Mouse (Mus musculus): ENCODE measurements around the gene Crybg3. TPM values are rescaled to one million over a fixed set of nuclear protein-coding genes. Genes with fewer than 3 reads are reported as not detected.

Gene Crybg3
- polyA plus RNA-seq, 1 experiment from 2014 or later: 12.7 TPM

DNA sequence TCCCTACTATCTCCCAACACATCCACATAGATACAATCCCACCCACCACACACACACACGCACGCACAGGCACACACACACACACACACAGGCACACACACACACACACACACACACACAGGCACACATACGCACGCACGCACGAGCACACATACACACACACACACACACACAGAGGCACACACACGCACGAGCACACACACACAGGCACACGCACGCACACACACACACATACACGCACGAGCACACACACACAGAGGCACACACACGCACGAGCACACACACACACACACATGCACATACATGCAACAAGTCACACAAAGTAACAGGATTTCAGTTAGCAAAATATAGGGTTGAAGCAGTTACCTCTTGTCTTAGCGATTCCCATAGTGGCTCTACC lies 51.1 kb downstream of the Crybg3 start:
- 0 out of 2 replicates have a peak, but pooled peaks have one; percentile 23 for ATAC-seq (ENCODE audit: low FRiP score, low TSS enrichment)

DNA sequence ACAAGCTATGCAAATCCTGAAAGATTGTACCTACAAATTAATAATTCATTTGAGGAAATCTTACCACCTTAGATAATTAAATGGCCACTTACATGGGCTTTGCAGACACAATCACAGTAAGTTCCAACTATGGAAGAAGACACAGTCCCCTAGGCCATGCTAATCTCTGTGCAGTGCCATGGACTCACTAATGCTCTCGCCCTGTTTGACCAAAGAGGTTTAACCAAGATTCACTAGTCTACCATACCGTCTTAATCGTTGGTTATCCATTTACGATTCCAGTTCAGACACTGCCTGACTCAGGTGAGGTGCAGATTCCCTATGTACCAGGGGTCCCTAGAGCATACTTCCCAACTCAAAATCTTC lies 52.2 kb downstream of the Crybg3 start:
- no peak overlapping the region for H3K4me3 ChIP-seq (ENCODE audit: low read length)
- WGBS: 93% methylated on average over 4 of the region's 4 CpGs
- H3K27me3 ChIP-seq (ENCODE audit: control insufficient read depth, insufficient read depth, low read length): no peaks in the 10 kb centered on the region
- no peak for ATAC-seq (ENCODE audit: low FRiP score, low TSS enrichment)
- H3K4me1 ChIP-seq (ENCODE audit: control insufficient read depth, insufficient read depth, low read length): peaks cover 8% of the 10 kb centered on the region; the same call in 1 of the 2 replicates
- H3K27ac ChIP-seq (ENCODE audit: low read depth, low read length): no peak overlapping the region
- no peaks in the 10 kb centered on the region for H3K36me3 ChIP-seq (ENCODE audit: control insufficient read depth, insufficient read depth, low read length)
- no peak overlapping the region for H3K9ac ChIP-seq (ENCODE audit: low read depth, low read length)
- H3K9me3 ChIP-seq (ENCODE audit: control insufficient read depth, low read length): no peaks in the 10 kb centered on the region
- H3K4me2 ChIP-seq (replicated peaks; ENCODE audit: low read depth, low read length): no peak overlapping the region

More for the DNA sequence above, 51.1 kb downstream of the Crybg3 start:
- H3K9me3 ChIP-seq (ENCODE audit: control insufficient read depth, low read length): no peaks in the 10 kb centered on the region
- no peak overlapping the region for H3K4me2 ChIP-seq (replicated peaks; ENCODE audit: low read depth, low read length)
- H3K27me3 ChIP-seq (ENCODE audit: control insufficient read depth, insufficient read depth, low read length): no peaks in the 10 kb centered on the region
- no peaks in the 10 kb centered on the region for H3K36me3 ChIP-seq (ENCODE audit: control insufficient read depth, insufficient read depth, low read length)
- H3K4me3 ChIP-seq (ENCODE audit: low read length): no peak overlapping the region
- no peak overlapping the region for H3K27ac ChIP-seq (ENCODE audit: low read depth, low read length)
- H3K4me1 ChIP-seq (ENCODE audit: control insufficient read depth, insufficient read depth, low read length): peaks cover 8% of the 10 kb centered on the region; the same call in 1 of the 2 replicates
- WGBS: 91% methylated on average over 15 of the region's 15 CpGs
- H3K9ac ChIP-seq (ENCODE audit: low read depth, low read length): no peak overlapping the region

DNA sequence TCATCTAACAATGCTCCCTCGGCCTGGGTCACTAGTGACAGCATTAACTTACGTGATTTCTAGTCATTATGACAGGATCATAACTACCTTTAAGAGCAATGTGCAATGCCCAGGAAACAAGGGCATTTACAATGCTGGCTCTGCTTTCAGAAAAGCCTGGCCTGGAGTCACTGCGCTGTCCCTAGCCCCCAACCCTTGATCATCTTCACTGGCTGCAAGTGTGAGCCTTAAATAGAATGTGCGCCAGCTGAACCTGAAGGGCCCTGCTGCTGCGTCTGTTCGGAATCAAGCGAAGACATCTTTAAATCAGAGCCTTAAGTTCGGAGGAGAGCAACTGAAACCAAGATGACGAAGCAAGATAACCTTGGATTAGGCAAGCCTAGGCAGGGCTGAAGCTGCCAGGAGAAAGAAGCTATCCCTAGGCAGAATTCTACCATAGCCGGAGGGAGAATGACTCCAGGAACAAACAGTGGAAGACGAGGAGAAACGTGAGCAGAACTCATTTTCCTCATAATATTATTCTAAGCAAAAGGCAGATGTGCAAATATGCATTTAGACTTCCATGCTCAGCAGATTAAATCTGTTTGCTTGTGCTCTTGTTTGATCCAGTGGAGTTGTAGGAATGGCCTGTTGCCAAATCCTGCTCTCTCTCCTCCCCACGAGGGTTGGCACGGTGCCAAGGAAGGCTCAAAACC lies 52.7 kb downstream of the Crybg3 start:
- Histone ChIP-seq H3K36me3 (ENCODE audit: control insufficient read depth, insufficient read depth, low read length) (no peaks in the 10 kb centered on the region), H3K9ac (ENCODE audit: low read depth, low read length) (no peak overlapping the region), H3K9me3 (ENCODE audit: control insufficient read depth, low read length) (no peaks in the 10 kb centered on the region), H3K4me3 (ENCODE audit: low read length) (no peak overlapping the region), H3K4me2 (replicated peaks; ENCODE audit: low read depth, low read length) (no peak overlapping the region), H3K27ac (ENCODE audit: low read depth, low read length) (no peak overlapping the region), H3K27me3 (ENCODE audit: control insufficient read depth, insufficient read depth, low read length) (no peaks in the 10 kb centered on the region), H3K4me1 (ENCODE audit: control insufficient read depth, insufficient read depth, low read length) (peaks cover 8% of the 10 kb centered on the region; the same call in 1 of the 2 replicates)
- no peak for ATAC-seq (ENCODE audit: low FRiP score, low TSS enrichment)
- WGBS: 67% methylated on average over 14 of the region's 14 CpGs

DNA sequence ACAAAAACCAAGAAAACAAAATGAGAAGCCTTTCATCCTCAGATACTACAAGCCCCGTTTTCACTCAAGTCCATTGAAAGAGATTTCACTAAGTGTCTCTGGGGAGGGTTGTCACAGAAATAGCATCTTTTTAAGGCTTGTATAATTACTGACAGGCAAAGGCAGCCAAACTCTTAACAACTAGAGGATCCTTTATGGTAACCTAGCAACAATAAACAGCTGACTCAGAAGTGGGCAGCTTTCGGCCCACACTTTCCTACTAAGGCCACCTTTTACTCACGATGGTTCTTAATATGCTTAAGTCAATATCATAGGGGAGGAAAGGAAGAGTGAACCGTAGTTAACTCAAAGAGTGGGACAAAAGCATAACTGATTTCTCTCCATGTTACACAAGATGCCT lies 53.3 kb downstream of the Crybg3 start:
- no peak overlapping the region for H3K4me3 ChIP-seq (ENCODE audit: low read length)
- no peak overlapping the region for H3K9ac ChIP-seq (ENCODE audit: low read depth, low read length)
- no peak for ATAC-seq (ENCODE audit: low FRiP score, low TSS enrichment)
- H3K9me3 ChIP-seq (ENCODE audit: control insufficient read depth, low read length): no peaks in the 10 kb centered on the region
- peaks cover 8% of the 10 kb centered on the region; the same call in 1 of the 2 replicates for H3K4me1 ChIP-seq (ENCODE audit: control insufficient read depth, insufficient read depth, low read length)
- WGBS: 74% methylated on average over 4 of the region's 4 CpGs
- peaks cover 2% of the 10 kb centered on the region; the same call in 1 of the 2 replicates for H3K36me3 ChIP-seq (ENCODE audit: control insufficient read depth, insufficient read depth, low read length)
- no peak overlapping the region for H3K27ac ChIP-seq (ENCODE audit: low read depth, low read length)
- H3K27me3 ChIP-seq (ENCODE audit: control insufficient read depth, insufficient read depth, low read length): no peaks in the 10 kb centered on the region
- H3K4me2 ChIP-seq (replicated peaks; ENCODE audit: low read depth, low read length): no peak overlapping the region

DNA sequence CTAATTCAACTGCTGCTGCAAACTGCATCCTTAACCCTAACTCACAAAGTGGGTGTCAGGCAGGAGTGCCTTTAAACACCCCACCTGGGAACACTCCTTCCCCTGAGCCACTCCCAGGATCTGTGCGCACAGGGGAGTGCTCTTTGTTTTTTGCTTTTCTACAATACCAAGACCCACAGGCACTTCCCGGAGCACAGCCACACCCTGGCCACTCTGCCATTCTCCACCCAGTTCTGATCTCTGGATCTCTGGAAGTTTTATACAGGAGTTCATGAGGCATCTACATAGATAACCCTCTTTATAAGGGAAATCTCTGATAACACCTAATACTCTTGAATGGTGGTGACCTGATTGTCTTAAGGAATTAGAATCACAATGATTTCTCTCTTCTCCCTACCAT lies 55.4 kb downstream of the Crybg3 start:
- peaks cover 3% of the 10 kb centered on the region; the same call in 1 of the 2 replicates for H3K36me3 ChIP-seq (ENCODE audit: control insufficient read depth, insufficient read depth, low read length)
- peaks cover 8% of the 10 kb centered on the region; the same call in 1 of the 2 replicates for H3K4me1 ChIP-seq (ENCODE audit: control insufficient read depth, insufficient read depth, low read length)
- no peak overlapping the region for H3K9ac ChIP-seq (ENCODE audit: low read depth, low read length)
- 93% methylated on average over 2 of the region's 2 CpGs for WGBS
- H3K4me2 ChIP-seq (replicated peaks; ENCODE audit: low read depth, low read length): no peak overlapping the region
- no peaks in the 10 kb centered on the region for H3K9me3 ChIP-seq (ENCODE audit: control insufficient read depth, low read length)
- H3K4me3 ChIP-seq (ENCODE audit: low read length): no peak overlapping the region
- no peak overlapping the region for H3K27ac ChIP-seq (ENCODE audit: low read depth, low read length)
- H3K27me3 ChIP-seq (ENCODE audit: control insufficient read depth, insufficient read depth, low read length): no peaks in the 10 kb centered on the region
- no peak for ATAC-seq (ENCODE audit: low FRiP score, low TSS enrichment)

DNA sequence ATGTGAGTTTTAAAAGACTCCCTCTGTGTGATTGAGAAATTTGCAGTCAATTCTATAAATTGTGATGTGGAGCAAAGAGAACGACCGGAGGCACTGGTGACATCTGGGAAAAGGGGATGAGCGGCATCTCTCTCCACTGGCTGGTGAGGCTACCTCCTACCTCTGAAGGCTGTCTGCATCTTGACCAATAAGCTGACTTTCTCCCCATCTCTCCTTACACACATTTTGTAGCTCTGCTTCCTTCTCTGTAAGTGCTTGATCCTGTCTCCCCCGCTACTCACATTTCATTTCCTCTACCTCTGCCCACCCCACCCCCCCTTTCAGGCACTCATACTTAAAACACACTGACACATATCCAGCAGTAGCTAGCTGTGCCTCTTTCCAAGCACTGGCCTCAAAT lies 59.4 kb downstream of the Crybg3 start:
- H3K4me3 ChIP-seq (ENCODE audit: low read length): no peak overlapping the region
- H3K36me3 ChIP-seq (ENCODE audit: control insufficient read depth, insufficient read depth, low read length): peaks cover 7% of the 10 kb centered on the region; the same call in 1 of the 2 replicates
- 37% methylated on average over 4 of the region's 4 CpGs for WGBS
- no peak overlapping the region for H3K9ac ChIP-seq (ENCODE audit: low read depth, low read length)
- H3K4me2 ChIP-seq (replicated peaks; ENCODE audit: low read depth, low read length): no peak overlapping the region
- peak; percentile 80; the same call in 1 of the 2 replicates for ATAC-seq (ENCODE audit: low FRiP score, low TSS enrichment)
- H3K4me1 ChIP-seq (ENCODE audit: control insufficient read depth, insufficient read depth, low read length): no peaks in the 10 kb centered on the region
- H3K9me3 ChIP-seq (ENCODE audit: control insufficient read depth, low read length): no peaks in the 10 kb centered on the region
- H3K27ac ChIP-seq (ENCODE audit: low read depth, low read length): no peak overlapping the region
- no peaks in the 10 kb centered on the region for H3K27me3 ChIP-seq (ENCODE audit: control insufficient read depth, insufficient read depth, low read length)

DNA sequence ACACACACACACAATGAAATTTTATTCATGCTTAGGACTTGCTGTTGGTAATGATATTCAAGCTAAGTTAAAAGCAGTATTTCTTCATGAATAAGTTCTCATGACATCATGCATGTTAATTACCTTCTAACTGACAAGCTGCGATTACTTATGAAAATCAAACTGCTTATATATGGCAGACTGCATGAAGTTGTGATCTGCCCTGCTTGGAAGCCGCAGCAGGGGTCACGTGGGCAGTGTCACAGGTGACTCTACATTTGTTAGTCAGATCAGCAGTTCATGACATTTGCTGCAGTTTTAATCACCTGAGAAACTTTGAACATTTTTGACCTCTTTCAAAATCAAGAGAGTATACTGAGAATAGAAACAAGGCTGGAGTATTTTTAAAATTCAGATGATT lies 59.8 kb downstream of the Crybg3 start:
- Histone ChIP-seq H3K9ac (ENCODE audit: low read depth, low read length) (no peak overlapping the region), H3K27me3 (ENCODE audit: control insufficient read depth, insufficient read depth, low read length) (no peaks in the 10 kb centered on the region), H3K4me1 (ENCODE audit: control insufficient read depth, insufficient read depth, low read length) (no peaks in the 10 kb centered on the region), H3K4me3 (ENCODE audit: low read length) (no peak overlapping the region), H3K9me3 (ENCODE audit: control insufficient read depth, low read length) (no peaks in the 10 kb centered on the region), H3K27ac (ENCODE audit: low read depth, low read length) (no peak overlapping the region), H3K4me2 (replicated peaks; ENCODE audit: low read depth, low read length) (no peak overlapping the region), H3K36me3 (ENCODE audit: control insufficient read depth, insufficient read depth, low read length) (peaks cover 11% of the 10 kb centered on the region; the same call in 1 of the 2 replicates)
- ATAC-seq (ENCODE audit: low FRiP score, low TSS enrichment): no peak
- 72% methylated on average over 3 of the region's 3 CpGs for WGBS

DNA sequence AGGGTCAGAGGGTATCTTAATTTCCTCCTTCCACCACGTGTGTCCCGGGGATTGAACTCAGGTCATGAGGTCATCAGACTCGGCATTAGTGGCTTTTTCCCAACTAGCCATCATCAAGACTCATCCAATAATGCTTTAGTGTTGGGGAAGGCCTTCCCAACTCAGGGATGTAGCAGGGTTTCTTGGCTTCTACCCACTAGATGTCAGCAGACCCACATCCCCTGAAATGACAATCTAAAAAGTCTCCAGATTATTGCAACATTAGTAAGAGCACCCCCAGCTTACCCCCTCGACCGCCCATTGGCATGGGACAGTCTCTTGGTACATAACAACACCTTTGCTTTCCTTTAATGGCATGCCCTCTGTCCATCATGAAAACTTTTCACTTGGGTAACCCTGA lies 65.1 kb downstream of the Crybg3 start:
- no peak for ATAC-seq (ENCODE audit: low FRiP score, low TSS enrichment)
- H3K9me3 ChIP-seq (ENCODE audit: control insufficient read depth, low read length): no peaks in the 10 kb centered on the region
- peaks cover 9% of the 10 kb centered on the region; the same call in 1 of the 2 replicates for H3K36me3 ChIP-seq (ENCODE audit: control insufficient read depth, insufficient read depth, low read length)
- H3K4me1 ChIP-seq (ENCODE audit: control insufficient read depth, insufficient read depth, low read length): no peaks in the 10 kb centered on the region
- H3K27me3 ChIP-seq (ENCODE audit: control insufficient read depth, insufficient read depth, low read length): no peaks in the 10 kb centered on the region
- no peak overlapping the region for H3K4me3 ChIP-seq (ENCODE audit: low read length)
- no peak overlapping the region for H3K9ac ChIP-seq (ENCODE audit: low read depth, low read length)
- no peak overlapping the region for H3K4me2 ChIP-seq (replicated peaks; ENCODE audit: low read depth, low read length)
- H3K27ac ChIP-seq (ENCODE audit: low read depth, low read length): no peak overlapping the region
- WGBS: 68% methylated on average over 5 of the region's 5 CpGs

DNA sequence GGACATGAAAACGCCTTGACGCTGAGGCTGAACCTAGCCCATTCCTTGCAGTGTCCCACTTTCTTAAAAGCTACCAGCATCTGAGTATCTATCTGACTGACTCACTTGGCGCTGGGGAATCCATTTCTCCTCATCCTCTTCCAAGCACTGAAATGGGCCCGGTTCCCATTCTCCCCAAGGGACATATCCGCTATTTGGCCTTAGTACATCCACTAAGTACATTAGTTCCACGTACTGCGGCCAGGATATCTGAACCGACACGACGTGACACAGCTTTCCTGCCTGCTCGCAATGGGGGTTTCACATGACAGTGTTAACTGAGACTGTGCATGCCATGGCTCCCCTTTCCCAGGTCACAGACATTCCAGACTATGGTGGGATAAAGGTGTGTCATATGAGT lies 66.4 kb downstream of the Crybg3 start:
- no peak overlapping the region for H3K4me2 ChIP-seq (replicated peaks; ENCODE audit: low read depth, low read length)
- peaks cover 19% of the 10 kb centered on the region; the same call in 1 of the 2 replicates for H3K36me3 ChIP-seq (ENCODE audit: control insufficient read depth, insufficient read depth, low read length)
- 0 out of 2 replicates have a peak, but pooled peaks cover 5% of the 10 kb centered on the region for H3K9me3 ChIP-seq (ENCODE audit: control insufficient read depth, low read length)
- H3K4me3 ChIP-seq (ENCODE audit: low read length): no peak overlapping the region
- no peaks in the 10 kb centered on the region for H3K27me3 ChIP-seq (ENCODE audit: control insufficient read depth, insufficient read depth, low read length)
- WGBS: 81% methylated on average over 11 of the region's 11 CpGs
- H3K4me1 ChIP-seq (ENCODE audit: control insufficient read depth, insufficient read depth, low read length): no peaks in the 10 kb centered on the region
- H3K27ac ChIP-seq (ENCODE audit: low read depth, low read length): no peak overlapping the region
- no peak overlapping the region for H3K9ac ChIP-seq (ENCODE audit: low read depth, low read length)
- no peak for ATAC-seq (ENCODE audit: low FRiP score, low TSS enrichment)

Measured in kidney, embryonic 14.5 days (tissue).